Mouse (Mus musculus) gastrocnemius, postnatal 36 days (tissue): ENCODE measurements around the gene Grpr. TPM values are rescaled to one million over a fixed set of nuclear protein-coding genes. Genes with fewer than 3 reads are reported as not detected.

Experiments
- DNase-seq, 2 experiments: peaks; one replicate each; pipeline ENCODE4 v3.0.0; 2022
- intact Hi-C: fragments of 180-260 bp; cut with DNase I; formaldehyde crosslinking; loops from one replicate; pipeline ENCODE4 v1.15.1; 2025
- long read RNA-seq, 2 experiments: library from polyadenylated mRNA; stranded (forward); transcript quantifications; one replicate each; pipeline ENCODE4 v2.0.0; 2021
- total RNA-seq, 2 experiments: library from RNA; stranded (reverse); gene quantifications; 2 replicates each; pipeline ENCODE4 v1.2.3; 2021

Gene Grpr
- total RNA-seq: not detected
- long read RNA-seq, experiment 1: 0 reads
- long read RNA-seq, experiment 2: 0 reads

GRCm38 (mm10) chrX:163549666-163550065 is at the start of gene Grpr:
TSS of gene Grpr (minus strand) at chrX:163549677.
- intact Hi-C loops: no loop called here
- no peak for DNase-seq

GRCm38 (mm10) chrX:163560521-163560920 is 11.0 kb upstream of the Grpr start:
- intact Hi-C loops: no loop called here
- DNase-seq: no peak

GRCm38 (mm10) chrX:163547042-163547441 is 2.4 kb downstream of the Grpr start:
- no peak for DNase-seq
- intact Hi-C loops: no loop called here

- DNase-seq: no peak
- intact Hi-C loops: no loop called here
Observed at GRCm38 (mm10) chrX:163532836-163533235, 16.6 kb downstream of the Grpr start.

- no peak for DNase-seq
- intact Hi-C loops: no loop called here
Observed at GRCm38 (mm10) chrX:163518963-163519541, 30.4 kb downstream of the Grpr start.

- intact Hi-C loops: no loop called here
- no peak for DNase-seq
Observed at GRCm38 (mm10) chrX:163511766-163512165, 37.7 kb downstream of the Grpr start.

GRCm38 (mm10) chrX:163502088-163502487 is 47.4 kb downstream of the Grpr start:
- DNase-seq: no peak
- intact Hi-C loops: no loop called here

Other genes with a start within 250 kb of the Grpr start
- gene Rnf138rt1, start 211.7 kb upstream of the Grpr start, total RNA-seq: not detected